Mouse (Mus musculus) E14TG2a.4 (cell line): ENCODE measurements around the gene Hspa1a.

Experiments used
- H3K27me3 ChIP-seq: 2 replicates; pipeline ENCODE4 v1.6.1; 2014; ENCODE audit warnings: low read length, control low read depth; ENCODE audit not compliant: insufficient read depth
- H3K36me3 ChIP-seq: 2 replicates; pipeline ENCODE4 v1.6.1; 2014; ENCODE audit warnings: low read length, control low read depth; ENCODE audit not compliant: insufficient read depth
- H3K4me1 ChIP-seq: replicated peaks from 2 replicates; pipeline ENCODE4 v1.6.1; 2014; ENCODE audit warnings: low read depth, low read length, control low read depth
- H3K4me3 ChIP-seq: replicated peaks from 2 replicates; pipeline ENCODE4 v1.5.1; 2014; ENCODE audit warnings: mild to moderate bottlenecking, low read length
- H3K9me3 ChIP-seq: 2 replicates; pipeline ENCODE4 v1.6.1; 2014; ENCODE audit warnings: low read length, control low read depth
- CTCF ChIP-seq: conservative IDR thresholded peaks from 2 replicates; pipeline ENCODE4 v1.5.1; 2014; ENCODE audit warnings: low read length
- NANOG ChIP-seq: IDR thresholded peaks from 2 replicates; pipeline ENCODE4 v1.6.1; 2014; ENCODE audit warnings: borderline replicate concordance, low read length, mixed read lengths
- POU5F1 ChIP-seq: IDR thresholded peaks from 2 replicates; pipeline ENCODE4 v1.6.1; 2014; ENCODE audit warnings: low read length, borderline replicate concordance

Gene Hspa1a

GRCm38 (mm10) chr17:34946486-34947140, 25.3 kb downstream of the Hspa1a start:
- TF ChIP-seq CTCF = no peak
- TF ChIP-seq NANOG = no peak
- no peak for TF ChIP-seq POU5F1
- Histone ChIP-seq H3K4me3 (no peak overlapping the region), H3K9me3 (no peaks in the 10 kb centered on the region), H3K36me3 (peaks cover 24% of the 10 kb centered on the region), H3K4me1 (peaks cover 24% of the 10 kb centered on the region), H3K27me3 (no peaks in the 10 kb centered on the region)

GRCm38 (mm10) chr17:34944362-34944761, 27.6 kb downstream of the Hspa1a start:
- no peak overlapping the region for H3K4me3 ChIP-seq
- H3K9me3 ChIP-seq = no peaks in the 10 kb centered on the region
- no peaks in the 10 kb centered on the region for H3K27me3 ChIP-seq
- TF ChIP-seq CTCF (no peak), POU5F1 (no peak), NANOG (no peak)
- H3K4me1 ChIP-seq = peaks cover 19% of the 10 kb centered on the region
- peaks cover 1% of the 10 kb centered on the region; the same call in 1 of the 2 replicates for H3K36me3 ChIP-seq

GRCm38 (mm10) chr17:34943128-34943815, 28.7 kb downstream of the Hspa1a start:
- TF ChIP-seq POU5F1 = no peak
- TF ChIP-seq NANOG = no peak
- no peak for TF ChIP-seq CTCF
- Histone ChIP-seq H3K36me3 (no peaks in the 10 kb centered on the region), H3K27me3 (no peaks in the 10 kb centered on the region), H3K4me1 (peaks cover 19% of the 10 kb centered on the region), H3K4me3 (no peak overlapping the region), H3K9me3 (no peaks in the 10 kb centered on the region)

GRCm38 (mm10) chr17:34941344-34942041, 30.5 kb downstream of the Hspa1a start:
- Histone ChIP-seq H3K27me3 (no peaks in the 10 kb centered on the region), H3K36me3 (no peaks in the 10 kb centered on the region), H3K9me3 (no peaks in the 10 kb centered on the region), H3K4me3 (peak overlapping the region; percentile 64), H3K4me1 (peaks cover 19% of the 10 kb centered on the region)
- TF ChIP-seq POU5F1 (no peak), NANOG (no peak), CTCF (no peak)

GRCm38 (mm10) chr17:34937960-34938505, 33.9 kb downstream of the Hspa1a start:
- TF ChIP-seq CTCF = no peak
- no peak for TF ChIP-seq POU5F1
- TF ChIP-seq NANOG = no peak
- H3K4me1 ChIP-seq = peaks cover 39% of the 10 kb centered on the region
- no peak overlapping the region for H3K4me3 ChIP-seq

GRCm38 (mm10) chr17:34934830-34935229, 37.1 kb downstream of the Hspa1a start:
- no peak for TF ChIP-seq POU5F1
- no peak for TF ChIP-seq CTCF
- TF ChIP-seq NANOG = no peak
- Histone ChIP-seq H3K27me3 (peaks cover 35% of the 10 kb centered on the region), H3K9me3 (no peaks in the 10 kb centered on the region), H3K36me3 (peaks cover 32% of the 10 kb centered on the region), H3K4me1 (peaks cover 40% of the 10 kb centered on the region), H3K4me3 (0 out of 2 replicates have a peak overlapping the region, but pooled peaks have one; percentile 55)

More at GRCm38 (mm10) chr17:34937960-34938505, 33.9 kb downstream of the Hspa1a start:
- no peaks in the 10 kb centered on the region for H3K9me3 ChIP-seq
- H3K27me3 ChIP-seq = peaks cover 19% of the 10 kb centered on the region
- peaks cover 25% of the 10 kb centered on the region for H3K36me3 ChIP-seq

GRCm38 (mm10) chr17:34934031-34934430, 37.9 kb downstream of the Hspa1a start:
- TF ChIP-seq NANOG (no peak), POU5F1 (no peak), CTCF (no peak)
- peaks cover 32% of the 10 kb centered on the region for H3K36me3 ChIP-seq

GRCm38 (mm10) chr17:34932287-34932686, 39.7 kb downstream of the Hspa1a start:
- Histone ChIP-seq H3K27me3 (peaks cover 35% of the 10 kb centered on the region), H3K9me3 (no peaks in the 10 kb centered on the region), H3K4me3 (peak overlapping the region; percentile 91), H3K36me3 (peaks cover 32% of the 10 kb centered on the region), H3K4me1 (peaks cover 61% of the 10 kb centered on the region)
- TF ChIP-seq POU5F1 (no peak), CTCF (no peak), NANOG (no peak)

More at GRCm38 (mm10) chr17:34934031-34934430, 37.9 kb downstream of the Hspa1a start:
- peaks cover 44% of the 10 kb centered on the region for H3K4me1 ChIP-seq
- peaks cover 35% of the 10 kb centered on the region for H3K27me3 ChIP-seq
- peak overlapping the region; percentile 55 for H3K4me3 ChIP-seq
- H3K9me3 ChIP-seq = no peaks in the 10 kb centered on the region
